Mouse (Mus musculus) liver, embryonic 14.5 days (tissue): ENCODE data around the gene Dynlt1f. TPM values are rescaled to one million over a fixed set of nuclear protein-coding genes. Genes with fewer than 3 reads are reported as not detected.
"Not testable (repeated sequence)": the region's sequence is repeated elsewhere in the genome, so short reads cannot be mapped to it uniquely, and the experiment has no call there.

Source experiments
- ATAC-seq: fragments of 200-750 bp; cut with Nextera tagmentation; 2 replicates; pipeline ENCODE4 v1.8.0; 2017; ENCODE audit warnings: moderate number of reproducible peaks, mild to moderate bottlenecking, moderate library complexity; ENCODE audit not compliant: insufficient read depth
- DNase-seq, 3 experiments: peaks; one replicate each; pipeline ENCODE4 v3.0.0-alpha.2; 2012 to 2013; ENCODE audit warnings: low read depth in 3 of 3, low spot score in 3 of 3
- H3K27ac ChIP-seq: fragments of 300-500 bp; sonication (generic); 2 replicates; pipeline ENCODE4 v1.5.1; 2014; ENCODE audit warnings: moderate library complexity, mild to moderate bottlenecking, control low read depth, inconsistent platforms
- H3K27me3 ChIP-seq: fragments of 300-500 bp; sonication (generic); 2 replicates; pipeline ENCODE4 v1.6.1; 2014; ENCODE audit warnings: mild to moderate bottlenecking, low read length, moderate library complexity; ENCODE audit not compliant: control insufficient read depth, insufficient read depth
- H3K36me3 ChIP-seq: fragments of 300-500 bp; sonication (generic); replicated peaks from 2 replicates; pipeline ENCODE4 v1.6.1; 2014; ENCODE audit warnings: low read depth; ENCODE audit not compliant: control insufficient read depth, insufficient read depth
- H3K4me1 ChIP-seq, 2 experiments: fragments of 200-500 bp in 1 of 2; fragments of 300-500 bp in 1 of 2; sonication (generic) in 1 of 2; replicated peaks; 2 replicates each; pipeline ENCODE4 v1.6.1; 2012 to 2014; ENCODE audit warnings: antibody characterized with exemption in 1 of 2, inconsistent platforms in 1 of 2, low read length in 1 of 2; ENCODE audit not compliant: control insufficient read depth in 2 of 2, insufficient read depth in 2 of 2
- H3K4me2 ChIP-seq: fragments of 300-500 bp; sonication (generic); 2 replicates; pipeline ENCODE4 v1.6.1; 2014; ENCODE audit warnings: low read depth, mild to moderate bottlenecking, control low read depth, moderate library complexity
- H3K4me3 ChIP-seq, 2 experiments: fragments of 200-500 bp in 1 of 2; fragments of 300-500 bp in 1 of 2; sonication (generic) in 1 of 2; 2 replicates each; pipeline ENCODE4 v1.5.1; 2012 to 2014; ENCODE audit warnings: low read depth in 2 of 2, low read length in 2 of 2, mild to moderate bottlenecking in 2 of 2, control low read depth in 1 of 2, inconsistent platforms in 1 of 2, moderate library complexity in 1 of 2; ENCODE audit not compliant: insufficient read depth in 1 of 2
- H3K9ac ChIP-seq: fragments of 300-500 bp; sonication (generic); replicated peaks from 2 replicates; pipeline ENCODE4 v1.6.1; 2014; ENCODE audit warnings: mild to moderate bottlenecking, control low read depth, moderate library complexity
- H3K9me3 ChIP-seq: fragments of 300-500 bp; sonication (generic); 2 replicates; pipeline ENCODE4 v1.6.1; 2016; ENCODE audit warnings: low read length, mixed read lengths; ENCODE audit not compliant: control insufficient read depth
- WGBS: fragments of 180-500 bp; shearing (Covaris S2); extraction: QIAGEN DNeasy Blood & Tissue Kit; methylation state at CpG from one replicate; pipeline ENCODE4 v1.1.7; 2014; ENCODE audit not compliant: insufficient replicate concordance; 5-methylcytosine and 5-hydroxymethylcytosine counted together
- polyA plus RNA-seq, 2 experiments: library from polyadenylated mRNA; depleted of rRNA in 1 of 2; stranded (reverse) in 1 of 2; unstranded in 1 of 2; fragments of >200 nt; fragmentation: Nextera tagmentation in 1 of 2; extraction: Ambion mirVana in 1 of 2; gene quantifications; 2 replicates each; pipeline versions ENCODE4 v1.2.1 to v1.2.3; 2012 to 2014

Gene Dynlt1f
- polyA plus RNA-seq, 2 experiments: 61.5 to 109 TPM

GRCm38 (mm10) chr17:6646841-6647240 is 8.9 kb downstream of the Dynlt1f start:
- H3K4me3 ChIP-seq, ATAC-seq, H3K4me1 ChIP-seq, H3K36me3 ChIP-seq, H3K27me3 ChIP-seq, H3K4me2 ChIP-seq, DNase-seq, H3K9ac ChIP-seq, H3K9me3 ChIP-seq, H3K27ac ChIP-seq: not testable (repeated sequence)
- 90% methylated on average over 8 of the region's 8 CpGs for WGBS

GRCm38 (mm10) chr17:6645668-6646067 is 10.0 kb downstream of the Dynlt1f start:
- WGBS: 67% methylated on average over 3 of the region's 4 CpGs
- DNase-seq, H3K9ac ChIP-seq, H3K4me3 ChIP-seq, H3K4me1 ChIP-seq, H3K27ac ChIP-seq, ATAC-seq, H3K27me3 ChIP-seq, H3K4me2 ChIP-seq, H3K9me3 ChIP-seq, H3K36me3 ChIP-seq: not testable (repeated sequence)

DNA sequence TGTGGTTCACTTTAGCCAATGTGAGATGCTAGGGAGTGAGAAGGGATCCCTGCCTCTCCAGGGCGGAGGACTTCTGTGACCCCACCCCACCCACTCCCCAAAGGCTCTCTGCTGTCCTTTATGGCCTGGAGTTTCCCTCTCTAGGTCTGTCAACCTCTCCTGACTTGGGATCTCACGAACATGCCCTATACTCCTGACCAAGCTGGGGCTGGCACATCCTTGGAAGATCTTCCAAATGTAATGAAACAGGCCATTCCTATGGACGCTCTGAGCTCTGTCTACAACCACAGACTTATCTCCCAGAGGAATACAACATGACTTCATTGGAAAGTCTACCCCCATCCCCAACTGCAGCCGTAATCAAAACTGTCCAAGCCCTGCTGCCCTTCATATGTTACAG is 11.0 kb downstream of the Dynlt1f start:
- not testable (repeated sequence) for DNase-seq, H3K4me2 ChIP-seq, H3K4me3 ChIP-seq, H3K36me3 ChIP-seq, ATAC-seq, H3K4me1 ChIP-seq, H3K27me3 ChIP-seq, H3K27ac ChIP-seq, H3K9me3 ChIP-seq, H3K9ac ChIP-seq
- 64% methylated on average over 4 of the region's 4 CpGs for WGBS

DNA sequence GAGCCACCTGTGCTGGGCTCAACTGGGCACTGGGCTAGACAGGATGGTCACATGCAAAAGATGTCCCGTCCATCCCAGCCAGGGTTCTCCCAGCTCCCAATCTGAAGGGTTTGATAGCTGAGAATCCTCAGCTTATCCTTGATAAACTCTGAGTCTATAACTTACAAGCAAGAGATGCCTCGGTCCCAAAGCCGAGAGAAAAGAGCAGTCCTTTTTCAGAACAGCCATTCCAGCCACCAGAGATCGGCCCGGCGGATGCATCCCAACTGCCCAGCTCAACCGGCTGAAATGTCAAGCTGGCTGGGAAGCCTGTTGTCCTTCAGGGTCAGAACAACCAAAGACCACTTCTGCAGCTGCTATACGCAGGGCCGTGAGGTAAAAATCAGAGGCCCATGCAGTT is 11.5 kb downstream of the Dynlt1f start:
- DNase-seq, H3K36me3 ChIP-seq, H3K4me1 ChIP-seq, H3K9me3 ChIP-seq, H3K9ac ChIP-seq, ATAC-seq, H3K4me2 ChIP-seq, H3K27me3 ChIP-seq, H3K4me3 ChIP-seq, H3K27ac ChIP-seq: not testable (repeated sequence)
- 87% methylated on average over 7 of the region's 9 CpGs for WGBS

GRCm38 (mm10) chr17:6640771-6641429 is 14.8 kb downstream of the Dynlt1f start:
- not testable (repeated sequence) for H3K4me1 ChIP-seq, H3K27me3 ChIP-seq, H3K4me3 ChIP-seq, H3K4me2 ChIP-seq, H3K27ac ChIP-seq, H3K9me3 ChIP-seq, DNase-seq, H3K9ac ChIP-seq, H3K36me3 ChIP-seq, ATAC-seq
- WGBS: 61% methylated on average over 14 of the region's 14 CpGs

DNA sequence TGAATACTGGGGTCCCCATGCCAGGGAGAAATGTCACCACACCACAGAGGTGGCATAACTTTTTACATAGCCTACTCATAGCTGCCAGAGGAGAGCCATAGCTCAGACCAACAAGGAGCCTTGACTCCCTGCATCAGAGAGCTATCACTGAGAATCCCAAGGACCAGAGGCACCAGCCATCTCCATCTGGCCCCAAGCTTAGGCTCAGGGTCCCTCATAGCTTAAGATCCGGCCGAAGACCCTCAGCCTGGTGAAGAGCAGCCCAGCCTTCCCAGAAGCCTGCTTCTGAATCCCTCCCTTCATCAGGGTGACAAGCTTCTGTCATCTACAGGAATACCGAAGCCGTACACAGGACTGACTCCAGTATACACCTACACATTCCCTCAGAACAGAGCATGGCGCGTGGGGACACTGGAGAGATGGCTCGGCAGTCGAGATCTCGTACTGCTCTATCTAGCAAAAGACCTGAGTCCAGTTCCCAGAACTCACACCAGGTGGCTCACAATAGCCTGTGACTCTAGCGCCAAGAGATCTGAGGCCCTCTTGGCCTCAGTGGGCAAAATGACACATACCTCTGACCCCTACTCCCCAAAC is 15.6 kb downstream of the Dynlt1f start:
- not testable (repeated sequence) for H3K4me2 ChIP-seq, H3K9me3 ChIP-seq, H3K36me3 ChIP-seq, H3K27me3 ChIP-seq, DNase-seq, ATAC-seq, H3K4me1 ChIP-seq, H3K4me3 ChIP-seq, H3K27ac ChIP-seq, H3K9ac ChIP-seq
- WGBS: 78% methylated on average over 10 of the region's 10 CpGs

DNA sequence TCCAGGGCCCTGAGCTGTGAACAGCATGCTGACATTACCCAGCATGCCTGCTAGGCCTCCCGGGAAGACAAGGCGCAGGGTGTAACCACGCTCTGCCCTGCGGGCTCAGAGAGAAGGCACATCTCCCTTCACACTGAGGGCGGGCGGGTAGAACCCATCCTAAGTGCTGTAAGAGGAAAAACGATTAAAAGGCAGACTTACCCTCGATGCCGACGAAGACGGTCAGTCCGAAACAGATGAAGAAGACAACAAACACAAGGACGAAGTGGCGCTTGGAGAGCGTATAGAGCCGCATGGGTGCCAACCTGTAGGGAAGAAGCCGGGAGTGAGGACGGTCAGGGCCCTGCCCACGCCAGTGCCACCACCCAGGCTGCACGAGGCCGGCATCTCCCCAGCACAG is 16.2 kb downstream of the Dynlt1f start:
- H3K27me3 ChIP-seq, H3K27ac ChIP-seq, DNase-seq, H3K9ac ChIP-seq, H3K9me3 ChIP-seq, H3K36me3 ChIP-seq, H3K4me1 ChIP-seq, H3K4me3 ChIP-seq, ATAC-seq, H3K4me2 ChIP-seq: not testable (repeated sequence)
- 78% methylated on average over 14 of the region's 21 CpGs for WGBS

- H3K36me3 ChIP-seq, H3K9me3 ChIP-seq, H3K9ac ChIP-seq, H3K27ac ChIP-seq, DNase-seq, H3K4me1 ChIP-seq, H3K27me3 ChIP-seq, H3K4me2 ChIP-seq, H3K4me3 ChIP-seq, ATAC-seq: not testable (repeated sequence)
- WGBS: 49% methylated on average over 8 of the region's 8 CpGs
Measured at GRCm38 (mm10) chr17:6638444-6638843, 17.3 kb downstream of the Dynlt1f start.
